Mouse (Mus musculus) central nervous system, embryonic 11.5 days (tissue): Measurements from ENCODE around the gene Ppp2r2c. TPM values are rescaled to one million over a fixed set of nuclear protein-coding genes. Genes with fewer than 3 reads are reported as not detected.

Experiments used
- polyA plus RNA-seq: library from polyadenylated mRNA; depleted of rRNA; stranded (reverse); fragments of >200 nt; gene quantifications from 2 replicates; pipeline ENCODE4 v1.2.3, GENCODE M21; 2012; rRNA removed

The Ppp2r2c gene
- 1.6 and 3.6 TPM in 2 replicates for polyA plus RNA-seq

GRCm38 (mm10) chr5:36868266-36869090 lies at the start of gene Ppp2r2c:
Gene Ppp2r2c (plus strand): TSS chr5:36868513.

GRCm38 (mm10) chr5:36829913-36830879 lies 38.1 kb upstream of the Ppp2r2c start, which contains the start of gene Man2b2:
Gene Man2b2 (minus strand): TSS chr5:36830653.

GRCm38 (mm10) chr5:36988781-36989624 lies 120.7 kb downstream of the Ppp2r2c start, which contains the start of gene Wfs1:
Gene Wfs1 (minus strand): TSS chr5:36989205.

Other genes with a start within 250 kb of the Ppp2r2c start
- 32.2 and 35.9 TPM in 2 replicates for gene D5Ertd579e, start 172.5 kb upstream of the Ppp2r2c start, polyA plus RNA-seq
- gene Bloc1s4, start 119.9 kb upstream of the Ppp2r2c start, polyA plus RNA-seq, result 18.7 and 27.7 TPM in 2 replicates
- 315 and 475 TPM in 2 replicates for gene Mrfap1, start 71.7 kb upstream of the Ppp2r2c start, polyA plus RNA-seq
- 10.2 and 14.0 TPM in 2 replicates for gene Man2b2, start 37.9 kb upstream of the Ppp2r2c start, polyA plus RNA-seq
- gene Wfs1, start 120.7 kb downstream of the Ppp2r2c start, polyA plus RNA-seq, result 5.4 and 7.8 TPM in 2 replicates
- 0.38 and 0.47 TPM in 2 replicates for gene Gm1043, start 216.9 kb downstream of the Ppp2r2c start, polyA plus RNA-seq